Mouse (Mus musculus): ENCODE results near the gene Thada.

DNA sequence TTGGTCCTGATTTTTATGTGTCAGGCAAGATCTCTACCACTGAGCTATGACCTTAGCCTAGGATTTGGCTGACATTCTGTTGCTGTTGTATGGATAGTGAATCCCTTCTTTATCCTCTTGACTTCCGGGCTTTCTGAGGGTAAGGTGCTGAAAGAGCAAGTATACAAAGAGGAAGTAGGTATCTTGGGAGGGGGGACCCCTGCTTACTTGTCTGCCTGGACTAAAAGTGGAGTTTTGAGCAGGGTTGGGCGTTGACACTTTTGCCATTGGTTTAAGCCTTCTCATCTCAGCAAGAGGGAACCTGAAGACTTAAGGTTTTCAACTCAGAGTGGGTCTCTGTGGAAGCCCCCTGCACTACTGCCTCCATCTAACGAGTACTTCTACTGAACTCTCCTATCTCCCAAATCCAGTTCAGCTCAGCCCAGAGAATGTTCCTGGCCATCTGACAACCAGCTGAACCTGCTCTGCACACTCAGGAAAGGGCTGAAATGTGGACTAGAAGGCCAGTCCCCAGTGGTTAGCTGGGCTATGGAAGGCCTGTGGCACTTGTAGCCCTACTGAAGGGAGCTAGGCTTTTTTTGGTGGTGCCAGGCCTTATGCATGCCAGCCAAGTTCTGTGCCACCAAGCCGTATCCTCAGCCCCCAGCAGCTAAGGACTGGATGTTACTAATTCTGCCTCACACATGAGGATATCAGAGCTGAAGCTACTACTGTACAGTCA lies 271.6 kb downstream of the Thada start:
- TF ChIP-seq EP300 (IDR thresholded peaks at IDR 0.05): no peak
- no peak for TF ChIP-seq CTCF (IDR thresholded peaks at IDR 0.05)
